In genomic region chr8:94875096-94875870, GRCm38 (mm10) we compare ENCODE assay signal across 8 mouse cellular contexts. TPM values are rescaled to one million over a fixed set of nuclear protein-coding genes. Genes with fewer than 3 reads are reported as not detected.
DNase-seq lines count a peak whose midpoint lies in the region; ATAC-seq and TF ChIP-seq lines count a peak whose summit lies in the region.

No protein-coding gene starts in this region.

- H3K4me2 ChIP-seq in liver, embryonic 14.5 days (ENCODE audit: low read depth): peak overlapping the region; percentile 71
- H3K4me2 ChIP-seq in neural tube, embryonic 13.5 days: peak overlapping the region; percentile 94

- no peaks in the 10 kb centered on the region for H3K9me3 ChIP-seq in embryonic facial prominence, embryonic 10.5 days
- H3K9me3 ChIP-seq in hindbrain, embryonic 10.5 days: no peaks in the 10 kb centered on the region
- H3K9me3 ChIP-seq in liver, embryonic 14.5 days (ENCODE audit: control insufficient read depth, low read length): no peaks in the 10 kb centered on the region
- no peaks in the 10 kb centered on the region for H3K9me3 ChIP-seq in neural tube, embryonic 13.5 days

- 0 out of 2 replicates have a peak, but pooled peaks have one; percentile 7 for TF ChIP-seq POLR2A in heart, adult 2 months (IDR thresholded peaks at IDR 0.05; ENCODE audit: insufficient read depth, low read depth, low read length)

- peak overlapping the region; percentile 66 for H3K9ac ChIP-seq in heart, adult 2 months (ENCODE audit: low read depth, low read length)
- peak overlapping the region; percentile 83 for H3K9ac ChIP-seq in liver, embryonic 14.5 days (replicated peaks)
- peak overlapping the region; percentile 77 for H3K9ac ChIP-seq in neural tube, embryonic 13.5 days

- WGBS in heart, adult 2 months: 4% methylated on average over 17 of the region's 17 CpGs
- 17% methylated on average over 17 of the region's 17 CpGs for WGBS in embryonic facial prominence, embryonic 10.5 days
- 18% methylated on average over 17 of the region's 17 CpGs for WGBS in hindbrain, embryonic 10.5 days
- WGBS in liver, embryonic 14.5 days (ENCODE audit: insufficient replicate concordance): 20% methylated on average over 17 of the region's 17 CpGs
- WGBS in neural tube, embryonic 13.5 days: 17% methylated on average over 17 of the region's 17 CpGs

- H3K27ac ChIP-seq in heart, adult 2 months: peak overlapping the region; percentile 88
- peak overlapping the region; percentile 77 for H3K27ac ChIP-seq in embryonic facial prominence, embryonic 10.5 days (replicated peaks)
- peak overlapping the region; percentile 77; the same call in 1 of the 2 replicates for H3K27ac ChIP-seq in hindbrain, embryonic 10.5 days
- peak overlapping the region; percentile 74 for H3K27ac ChIP-seq in liver, embryonic 14.5 days
- peak overlapping the region; percentile 63; the same call in 1 of the 2 replicates for H3K27ac ChIP-seq in neural tube, embryonic 13.5 days (replicated peaks)

- H3K4me3 ChIP-seq in heart, adult 2 months: peak overlapping the region; percentile 58
- H3K4me3 ChIP-seq in embryonic facial prominence, embryonic 10.5 days: peak overlapping the region; percentile 77
- peak overlapping the region; percentile 73 for H3K4me3 ChIP-seq in hindbrain, embryonic 10.5 days
- peak overlapping the region; percentile 73 to 81 for H3K4me3 ChIP-seq in liver, embryonic 14.5 days (ENCODE audit: insufficient read depth in 1 of 2, low read depth in 2 of 2, low read length in 2 of 2)
- H3K4me3 ChIP-seq in neural tube, embryonic 13.5 days: peak overlapping the region; percentile 57

- H3K27me3 ChIP-seq in heart, adult 2 months (ENCODE audit: control insufficient read depth, insufficient read depth, low read length): no peaks in the 10 kb centered on the region
- H3K27me3 ChIP-seq in embryonic facial prominence, embryonic 10.5 days (replicated peaks; ENCODE audit: low read depth, poor library complexity, severe bottlenecking): peaks cover 44% of the 10 kb centered on the region
- H3K27me3 ChIP-seq in hindbrain, embryonic 10.5 days (ENCODE audit: insufficient read depth, poor library complexity, severe bottlenecking): peaks cover 58% of the 10 kb centered on the region
- H3K27me3 ChIP-seq in liver, embryonic 14.5 days (ENCODE audit: control insufficient read depth, insufficient read depth, low read length): peaks cover 8% of the 10 kb centered on the region
- H3K27me3 ChIP-seq in neural tube, embryonic 13.5 days: peaks cover 23% of the 10 kb centered on the region

- TF ChIP-seq EP300 in heart, adult 2 months (IDR thresholded peaks at IDR 0.05; ENCODE audit: insufficient read depth, low read depth, low read length): no peak
- TF ChIP-seq EP300 in liver, embryonic 14.5 days (IDR thresholded peaks at IDR 0.05; ENCODE audit: low read depth): no peak

- intact Hi-C loops in heart, adult 2 months (cut with DNase I): loop anchor here (1.0 to 2.0 kb wide), 2 partner anchors 14 to 33 kb away; no protein-coding TSS in a partner anchor
- intact Hi-C loops in heart, postnatal 25 days (cut with DNase I): no loop called here

- H3K4me1 ChIP-seq in heart, adult 2 months (ENCODE audit: control insufficient read depth, insufficient read depth, low read length): peaks cover 11% of the 10 kb centered on the region
- peaks cover 58% of the 10 kb centered on the region for H3K4me1 ChIP-seq in embryonic facial prominence, embryonic 10.5 days
- peaks cover 55% of the 10 kb centered on the region for H3K4me1 ChIP-seq in hindbrain, embryonic 10.5 days (replicated peaks)
- peaks cover 21 to 26% of the 10 kb centered on the region in 2 experiments for H3K4me1 ChIP-seq in liver, embryonic 14.5 days (replicated peaks; ENCODE audit: control insufficient read depth in 2 of 2, insufficient read depth in 2 of 2, low read length in 1 of 2)
- peaks cover 53% of the 10 kb centered on the region for H3K4me1 ChIP-seq in neural tube, embryonic 13.5 days (replicated peaks)

- DNase-seq in heart, adult 2 months: peak; percentile 48 to 55
- DNase-seq in heart, postnatal 25 days (ENCODE audit: low spot score): no peak
- DNase-seq in embryonic facial prominence, embryonic 10.5 days (ENCODE audit: low spot score): peak; percentile 39
- no peak for DNase-seq in hindbrain, embryonic 10.5 days (ENCODE audit: low spot score)
- DNase-seq in liver, embryonic 14.5 days (ENCODE audit: low read depth in 3 of 3, low spot score in 3 of 3): peak in 1 of 3 experiments; percentile 36
- no peak for DNase-seq in gastrocnemius, adult 8-10 months (ENCODE audit: low spot score in 2 of 2)
- DNase-seq in layer of hippocampus, adult 8-10 months (ENCODE audit: low spot score in 2 of 2): no peak

- no peaks in the 10 kb centered on the region for H3K36me3 ChIP-seq in heart, adult 2 months (ENCODE audit: control insufficient read depth, insufficient read depth, low read length)
- no peaks in the 10 kb centered on the region for H3K36me3 ChIP-seq in embryonic facial prominence, embryonic 10.5 days (replicated peaks)
- H3K36me3 ChIP-seq in hindbrain, embryonic 10.5 days: no peaks in the 10 kb centered on the region
- peaks cover 4% of the 10 kb centered on the region for H3K36me3 ChIP-seq in liver, embryonic 14.5 days (replicated peaks; ENCODE audit: control insufficient read depth, insufficient read depth, low read depth)
- no peaks in the 10 kb centered on the region for H3K36me3 ChIP-seq in neural tube, embryonic 13.5 days

- peak; percentile 23 for ATAC-seq in liver, embryonic 14.5 days (ENCODE audit: insufficient read depth)
- ATAC-seq in neural tube, embryonic 13.5 days (ENCODE audit: low read depth): no peak

- H3K79me2 ChIP-seq in heart, adult 2 months (replicated peaks; ENCODE audit: control insufficient read depth, insufficient read depth, low read length): no peaks in the 10 kb centered on the region

- no peak for TF ChIP-seq CTCF in heart, adult 2 months (IDR thresholded peaks at IDR 0.05)
- no peak for TF ChIP-seq CTCF in liver, embryonic 14.5 days (IDR thresholded peaks at IDR 0.05; ENCODE audit: low read depth)

RNA-seq across cellular contexts. Expression of gene Dok4, which starts 0.8 kb away (rescaled TPM):
- 10 to 100 TPM; 13.7 to 14.8 TPM for total RNA-seq in heart, adult 2 months (2021)
- 23.0 and 36.2 TPM in 2 replicates for polyA plus RNA-seq in heart, adult 2 months (2012; rRNA removed)
- total RNA-seq in heart, postnatal 25 days (2021): 10 to 100 TPM; 17.5 to 21.4 TPM
- polyA plus RNA-seq in embryonic facial prominence, embryonic 10.5 days (2016; fragmentation: Nextera tagmentation; extraction: Ambion mirVana): 16.3 and 16.8 TPM in 2 replicates
- polyA plus RNA-seq in hindbrain, embryonic 10.5 days (2016; fragmentation: Nextera tagmentation; extraction: Ambion mirVana): 14.6 and 16.9 TPM in 2 replicates
- 10.3 and 11.1 TPM in 2 replicates for polyA plus RNA-seq in liver, embryonic 14.5 days (2012; rRNA removed)
- 7.2 and 9.6 TPM in 2 replicates for polyA plus RNA-seq in liver, embryonic 14.5 days (2014; fragmentation: Nextera tagmentation; extraction: Ambion mirVana)
- polyA plus RNA-seq in neural tube, embryonic 13.5 days (2015; fragmentation: Nextera tagmentation; extraction: Ambion mirVana): 80.2 and 103 TPM in 2 replicates
- total RNA-seq in gastrocnemius, adult 8-10 months (2022): 1 to 10 TPM; 2.5 to 4.7 (median 2.8) TPM
- total RNA-seq in layer of hippocampus, adult 8-10 months (2022): 10 to 100 TPM; 18.1 to 22.7 (median 19.8) TPM

RNA-seq across cellular contexts. Expression of gene Polr2c, which starts 18.0 kb away (rescaled TPM):
- 10 to 100 TPM; 55.9 to 69.5 TPM for total RNA-seq in heart, adult 2 months (2021)
- polyA plus RNA-seq in heart, adult 2 months (2012; rRNA removed): 142 and 198 TPM in 2 replicates
- total RNA-seq in heart, postnatal 25 days (2021): 10 to 100 TPM; 57.5 to 64.3 TPM
- 180 and 184 TPM in 2 replicates for polyA plus RNA-seq in embryonic facial prominence, embryonic 10.5 days (2016; fragmentation: Nextera tagmentation; extraction: Ambion mirVana)
- polyA plus RNA-seq in hindbrain, embryonic 10.5 days (2016; fragmentation: Nextera tagmentation; extraction: Ambion mirVana): 154 and 169 TPM in 2 replicates
- 51.6 and 54.4 TPM in 2 replicates for polyA plus RNA-seq in liver, embryonic 14.5 days (2012; rRNA removed)
- polyA plus RNA-seq in liver, embryonic 14.5 days (2014; fragmentation: Nextera tagmentation; extraction: Ambion mirVana): 73.5 and 82.2 TPM in 2 replicates
- polyA plus RNA-seq in neural tube, embryonic 13.5 days (2015; fragmentation: Nextera tagmentation; extraction: Ambion mirVana): 116 and 125 TPM in 2 replicates
- 10 to 100 TPM; 52.3 to 61.1 (median 56.1) TPM for total RNA-seq in gastrocnemius, adult 8-10 months (2022)
- total RNA-seq in layer of hippocampus, adult 8-10 months (2022): 10 to 100 TPM; 62.9 to 80.4 (median 72.9) TPM

RNA-seq across cellular contexts. Expression of gene Ciapin1, which starts 37.1 kb away (rescaled TPM):
- total RNA-seq in heart, adult 2 months (2021): 10 to 100 TPM; 81.9 to 98.6 TPM
- polyA plus RNA-seq in heart, adult 2 months (2012; rRNA removed): 57.2 TPM in 2 replicates
- total RNA-seq in heart, postnatal 25 days (2021): 10 to 100 TPM; 73.7 to 80.1 TPM
- polyA plus RNA-seq in embryonic facial prominence, embryonic 10.5 days (2016; fragmentation: Nextera tagmentation; extraction: Ambion mirVana): 193 and 200 TPM in 2 replicates
- 181 and 194 TPM in 2 replicates for polyA plus RNA-seq in hindbrain, embryonic 10.5 days (2016; fragmentation: Nextera tagmentation; extraction: Ambion mirVana)
- polyA plus RNA-seq in liver, embryonic 14.5 days (2012; rRNA removed): 20.4 and 23.7 TPM in 2 replicates
- polyA plus RNA-seq in liver, embryonic 14.5 days (2014; fragmentation: Nextera tagmentation; extraction: Ambion mirVana): 38.4 and 46.3 TPM in 2 replicates
- polyA plus RNA-seq in neural tube, embryonic 13.5 days (2015; fragmentation: Nextera tagmentation; extraction: Ambion mirVana): 178 and 204 TPM in 2 replicates
- total RNA-seq in gastrocnemius, adult 8-10 months (2022): 10 to 100 TPM; 25.4 to 55.4 (median 29.0) TPM
- total RNA-seq in layer of hippocampus, adult 8-10 months (2022): 10 to 100 TPM; 62.0 to 88.0 (median 71.0) TPM

RNA-seq across cellular contexts. Expression of gene Coq9, which starts 37.2 kb away (rescaled TPM):
- 100 to 1,000 TPM; 545 to 681 TPM for total RNA-seq in heart, adult 2 months (2021)
- 823 and 843 TPM in 2 replicates for polyA plus RNA-seq in heart, adult 2 months (2012; rRNA removed)
- total RNA-seq in heart, postnatal 25 days (2021): 100 to 1,000 TPM; 542 TPM
- 48.1 and 49.6 TPM in 2 replicates for polyA plus RNA-seq in embryonic facial prominence, embryonic 10.5 days (2016; fragmentation: Nextera tagmentation; extraction: Ambion mirVana)
- polyA plus RNA-seq in hindbrain, embryonic 10.5 days (2016; fragmentation: Nextera tagmentation; extraction: Ambion mirVana): 52.2 and 52.3 TPM in 2 replicates
- 38.5 and 39.8 TPM in 2 replicates for polyA plus RNA-seq in liver, embryonic 14.5 days (2012; rRNA removed)
- polyA plus RNA-seq in liver, embryonic 14.5 days (2014; fragmentation: Nextera tagmentation; extraction: Ambion mirVana): 44.3 and 48.9 TPM in 2 replicates
- polyA plus RNA-seq in neural tube, embryonic 13.5 days (2015; fragmentation: Nextera tagmentation; extraction: Ambion mirVana): 57.7 and 64.4 TPM in 2 replicates
- total RNA-seq in gastrocnemius, adult 8-10 months (2022): 100 to 1,000 TPM; 372 to 412 (median 383) TPM
- 10 to 100 TPM; 83.6 to 98.9 (median 87.1) TPM for total RNA-seq in layer of hippocampus, adult 8-10 months (2022)

RNA-seq across cellular contexts. Expression of gene Ccdc102a, which starts 42.6 kb away (rescaled TPM):
- total RNA-seq in heart, adult 2 months (2021): 1 to 10 TPM; 5.0 to 5.7 TPM
- polyA plus RNA-seq in heart, adult 2 months (2012; rRNA removed): 5.2 and 6.4 TPM in 2 replicates
- total RNA-seq in heart, postnatal 25 days (2021): 1 to 10 TPM; 6.3 to 7.2 TPM
- polyA plus RNA-seq in embryonic facial prominence, embryonic 10.5 days (2016; fragmentation: Nextera tagmentation; extraction: Ambion mirVana): 23.0 and 24.1 TPM in 2 replicates
- polyA plus RNA-seq in hindbrain, embryonic 10.5 days (2016; fragmentation: Nextera tagmentation; extraction: Ambion mirVana): 15.7 and 17.5 TPM in 2 replicates
- polyA plus RNA-seq in liver, embryonic 14.5 days (2012; rRNA removed): 2.2 and 2.6 TPM in 2 replicates
- polyA plus RNA-seq in liver, embryonic 14.5 days (2014; fragmentation: Nextera tagmentation; extraction: Ambion mirVana): 2.7 and 2.8 TPM in 2 replicates
- polyA plus RNA-seq in neural tube, embryonic 13.5 days (2015; fragmentation: Nextera tagmentation; extraction: Ambion mirVana): 8.1 and 10.1 TPM in 2 replicates
- 1 to 10 TPM; 2.5 to 3.5 (median 3.1) TPM for total RNA-seq in gastrocnemius, adult 8-10 months (2022)
- total RNA-seq in layer of hippocampus, adult 8-10 months (2022): 1 to 10 TPM; 1.0 to 2.6 (median 1.4) TPM

Comparison
In these comparisons a context has a peak if more than half of its experiments do, and no peak if none do; other contexts are left out.
1. DNase-seq: peak in heart, adult 2 months (2 of 2) and embryonic facial prominence, embryonic 10.5 days (single experiment); none in heart, postnatal 25 days (single experiment), hindbrain, embryonic 10.5 days (single experiment), gastrocnemius, adult 8-10 months (0 of 2) and layer of hippocampus, adult 8-10 months (0 of 2).
2. Peak in every context shown above with its lines, with median percentiles within 50 percentile points of each other: H3K27ac ChIP-seq, H3K4me3 ChIP-seq and H3K9ac ChIP-seq.